Mouse (Mus musculus) lung, postnatal 0 days (tissue): ENCODE results near the gene Gatad2a.

Source experiments
- CTCF ChIP-seq: IDR thresholded peaks from 2 replicates; pipeline ENCODE4 v1.5.1; 2016; ENCODE audit warnings: antibody characterized with exemption, mild to moderate bottlenecking
- EP300 ChIP-seq: IDR thresholded peaks from 2 replicates; pipeline ENCODE4 v1.6.1; 2016; ENCODE audit warnings: antibody characterized with exemption, mild to moderate bottlenecking, control low read depth

DNA sequence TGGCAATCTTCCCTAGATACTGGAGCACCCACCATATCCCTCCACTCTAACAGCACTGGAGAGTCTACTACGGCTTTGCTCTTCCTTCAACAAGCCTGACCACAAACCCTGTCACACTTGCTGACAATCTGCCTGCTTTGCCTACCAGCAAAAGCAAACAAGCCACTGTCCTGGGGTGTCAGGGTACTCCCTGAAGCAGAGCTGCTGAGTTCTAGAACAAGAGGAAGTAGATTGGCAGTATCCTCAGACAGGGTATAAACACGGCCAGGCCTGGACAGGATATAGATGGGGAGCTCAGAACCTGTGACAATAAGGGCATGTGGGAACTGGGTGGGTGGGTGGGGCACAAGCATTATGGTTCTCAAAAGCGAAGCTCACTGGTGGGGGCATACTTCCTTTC lies 58.7 kb downstream of the Gatad2a start:
- no peak for TF ChIP-seq CTCF
- TF ChIP-seq EP300: no peak
